Mouse (Mus musculus): Measurements from ENCODE around the gene Tmem14c. TPM values are rescaled to one million over a fixed set of nuclear protein-coding genes. Genes with fewer than 3 reads are reported as not detected.

The Tmem14c gene
- 569 and 646 TPM in 2 replicates for polyA plus RNA-seq (2015; fragmentation: Nextera tagmentation; extraction: Ambion mirVana)

DNA sequence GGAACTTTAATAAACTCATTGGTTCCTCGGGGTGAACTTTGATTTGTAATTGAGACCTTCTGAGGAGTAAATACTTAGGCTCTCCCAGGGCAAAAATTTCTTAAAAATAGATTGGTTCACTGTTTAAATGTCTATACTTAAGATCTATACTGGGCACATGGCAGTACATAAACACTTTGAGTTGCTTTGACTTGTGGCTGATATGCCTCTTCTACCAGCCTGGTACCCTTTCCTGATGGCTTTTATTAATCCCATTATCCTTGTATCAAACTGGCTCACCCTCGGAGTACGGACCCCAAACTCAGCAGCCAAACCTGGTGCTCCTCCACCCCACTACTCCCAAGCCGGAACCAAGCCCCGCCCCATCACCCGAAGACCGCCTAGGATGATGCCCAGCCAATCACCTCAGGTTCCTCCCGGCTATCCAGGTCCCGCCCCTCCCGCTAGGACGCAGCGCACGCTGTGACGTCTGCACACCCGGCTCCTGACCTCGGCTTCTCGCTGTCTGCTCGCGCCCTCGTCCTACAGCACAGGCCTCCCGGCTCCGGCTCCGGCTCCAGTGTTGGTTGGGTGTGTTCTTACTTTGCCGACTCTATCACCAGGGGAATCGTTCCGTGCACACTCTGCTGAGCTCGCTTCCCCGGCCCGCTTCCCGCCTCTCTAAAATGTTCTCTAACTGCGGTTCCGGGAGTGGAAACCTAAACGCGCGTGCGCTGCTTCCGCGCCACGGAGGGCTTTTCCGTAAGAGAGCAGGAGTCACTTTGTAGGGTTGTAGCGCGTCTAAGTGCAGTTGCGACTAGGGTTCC, at the start of gene Tmem14c:
Gene Tmem14c (plus strand): TSS at position 464 of the 806 bp plus-strand sequence.
- under 1% methylated on average over 43 of the region's 43 CpGs for WGBS (ENCODE audit: insufficient replicate concordance)
- Histone ChIP-seq H3K4me2 (ENCODE audit: low read depth, low read length) (peak within 1 kb of the TSS; percentile 85), H3K36me3 (ENCODE audit: control insufficient read depth, insufficient read depth) (peaks cover 32% of the 10 kb centered on the region), H3K4me1 (ENCODE audit: control insufficient read depth, low read depth, low read length) (peaks cover 48% of the 10 kb centered on the region), H3K27ac (ENCODE audit: low read length) (peak within 1 kb of the TSS; percentile 94), H3K4me3 (ENCODE audit: low read depth, low read length) (peak within 1 kb of the TSS; percentile 78), H3K9me3 (replicated peaks; ENCODE audit: control insufficient read depth, low read length) (no peaks in the 10 kb centered on the region), H3K27me3 (ENCODE audit: control insufficient read depth, insufficient read depth, low read depth, low read length) (no peaks in the 10 kb centered on the region), H3K9ac (ENCODE audit: low read depth, low read length) (peak within 1 kb of the TSS; percentile 86)
- ATAC-seq (ENCODE audit: low read depth): peak; percentile 84

DNA sequence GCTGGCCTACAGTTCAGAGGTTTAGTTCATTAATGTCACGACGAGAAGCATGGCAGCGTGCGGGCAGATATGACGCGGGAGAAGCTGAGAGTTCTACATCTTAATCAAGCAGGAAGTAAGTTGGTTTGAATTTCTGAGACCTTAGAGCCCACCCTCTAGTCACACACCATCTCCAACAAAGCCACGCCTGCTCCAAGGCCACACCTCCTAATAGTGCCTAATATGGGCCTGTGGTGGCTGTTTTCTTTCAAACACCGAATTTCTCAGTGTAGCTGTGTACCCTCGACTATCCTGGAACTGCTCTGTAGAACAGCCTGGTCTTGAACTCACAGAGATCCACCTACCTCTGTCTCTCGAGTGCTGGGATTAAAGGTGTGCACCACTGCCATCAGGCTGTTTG, 48.5 kb upstream of the Tmem14c start:
- WGBS (ENCODE audit: insufficient replicate concordance): 67% methylated on average over 10 of the region's 10 CpGs
- H3K4me3 ChIP-seq (ENCODE audit: low read depth, low read length): no peak overlapping the region
- H3K4me1 ChIP-seq (ENCODE audit: control insufficient read depth, low read depth, low read length): peaks cover 3% of the 10 kb centered on the region
- no peaks in the 10 kb centered on the region for H3K36me3 ChIP-seq (ENCODE audit: control insufficient read depth, insufficient read depth)
- H3K27me3 ChIP-seq (ENCODE audit: control insufficient read depth, insufficient read depth, low read depth, low read length): no peaks in the 10 kb centered on the region
- H3K9me3 ChIP-seq (replicated peaks; ENCODE audit: control insufficient read depth, low read length): no peaks in the 10 kb centered on the region
- ATAC-seq (ENCODE audit: low read depth): no peak
- no peak overlapping the region for H3K4me2 ChIP-seq (ENCODE audit: low read depth, low read length)
- no peak overlapping the region for H3K27ac ChIP-seq (ENCODE audit: low read length)
- no peak overlapping the region for H3K9ac ChIP-seq (ENCODE audit: low read depth, low read length)

GRCm38 (mm10) chr13:40968564-40968963, 47.5 kb upstream of the Tmem14c start:
- peaks cover 3% of the 10 kb centered on the region for H3K4me1 ChIP-seq (ENCODE audit: control insufficient read depth, low read depth, low read length)
- no peak overlapping the region for H3K4me3 ChIP-seq (ENCODE audit: low read depth, low read length)
- no peaks in the 10 kb centered on the region for H3K27me3 ChIP-seq (ENCODE audit: control insufficient read depth, insufficient read depth, low read depth, low read length)
- H3K9me3 ChIP-seq (replicated peaks; ENCODE audit: control insufficient read depth, low read length): no peaks in the 10 kb centered on the region
- no peaks in the 10 kb centered on the region for H3K36me3 ChIP-seq (ENCODE audit: control insufficient read depth, insufficient read depth)
- no peak overlapping the region for H3K27ac ChIP-seq (ENCODE audit: low read length)
- H3K4me2 ChIP-seq (ENCODE audit: low read depth, low read length): no peak overlapping the region
- 16% methylated on average over 5 of the region's 5 CpGs for WGBS (ENCODE audit: insufficient replicate concordance)
- ATAC-seq (ENCODE audit: low read depth): peak; percentile 35; the same call in 1 of the 2 replicates
- H3K9ac ChIP-seq (ENCODE audit: low read depth, low read length): no peak overlapping the region

DNA sequence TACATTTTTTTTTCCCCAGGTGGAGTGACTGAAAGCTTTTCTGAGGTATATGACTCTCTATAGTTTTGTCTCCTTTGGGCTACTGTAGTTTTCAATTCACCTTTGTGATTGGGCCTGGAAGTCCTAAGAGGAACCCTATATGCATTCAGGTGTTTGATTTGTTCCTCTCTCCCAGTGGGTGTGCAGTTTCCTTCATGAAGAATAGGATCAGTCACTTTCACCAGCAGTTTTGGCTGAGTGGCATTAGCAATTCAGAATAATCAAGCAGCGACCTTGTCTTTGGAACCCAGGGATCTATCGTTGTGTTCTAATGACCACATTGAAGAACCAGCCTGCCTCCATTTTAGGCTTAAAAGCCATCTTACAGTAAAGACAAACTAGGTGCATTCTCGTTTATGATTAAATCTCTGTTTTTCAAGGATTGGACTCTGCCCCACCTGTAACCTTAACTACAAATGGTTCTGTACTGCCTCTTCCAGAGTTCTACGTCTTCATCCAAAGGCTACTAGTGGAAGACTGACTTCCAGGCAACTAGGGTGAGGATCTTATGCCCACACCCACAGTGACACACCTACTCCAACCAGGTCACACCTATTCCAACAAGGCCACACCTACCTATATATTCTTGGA, 46.2 kb upstream of the Tmem14c start:
- H3K27ac ChIP-seq (ENCODE audit: low read length): no peak overlapping the region
- H3K4me2 ChIP-seq (ENCODE audit: low read depth, low read length): no peak overlapping the region
- H3K4me3 ChIP-seq (ENCODE audit: low read depth, low read length): no peak overlapping the region
- ATAC-seq (ENCODE audit: low read depth): no peak
- H3K9me3 ChIP-seq (replicated peaks; ENCODE audit: control insufficient read depth, low read length): no peaks in the 10 kb centered on the region
- WGBS (ENCODE audit: insufficient replicate concordance): 69% methylated on average over 4 of the region's 4 CpGs
- H3K27me3 ChIP-seq (ENCODE audit: control insufficient read depth, insufficient read depth, low read depth, low read length): no peaks in the 10 kb centered on the region
- H3K9ac ChIP-seq (ENCODE audit: low read depth, low read length): no peak overlapping the region
- no peaks in the 10 kb centered on the region for H3K36me3 ChIP-seq (ENCODE audit: control insufficient read depth, insufficient read depth)
- peaks cover 3% of the 10 kb centered on the region for H3K4me1 ChIP-seq (ENCODE audit: control insufficient read depth, low read depth, low read length)

- Histone ChIP-seq H3K4me3 (ENCODE audit: low read depth, low read length) (no peak overlapping the region), H3K36me3 (ENCODE audit: control insufficient read depth, insufficient read depth) (no peaks in the 10 kb centered on the region), H3K27me3 (ENCODE audit: control insufficient read depth, insufficient read depth, low read depth, low read length) (no peaks in the 10 kb centered on the region), H3K4me2 (ENCODE audit: low read depth, low read length) (no peak overlapping the region), H3K27ac (ENCODE audit: low read length) (no peak overlapping the region), H3K9ac (ENCODE audit: low read depth, low read length) (no peak overlapping the region), H3K9me3 (replicated peaks; ENCODE audit: control insufficient read depth, low read length) (no peaks in the 10 kb centered on the region), H3K4me1 (ENCODE audit: control insufficient read depth, low read depth, low read length) (peaks cover 3% of the 10 kb centered on the region)
- WGBS (ENCODE audit: insufficient replicate concordance): 53% methylated on average over 5 of the region's 5 CpGs
- peak; percentile 75 for ATAC-seq (ENCODE audit: low read depth)
Observed at GRCm38 (mm10) chr13:40971261-40971660, 44.8 kb upstream of the Tmem14c start.

- no peak overlapping the region for H3K4me2 ChIP-seq (ENCODE audit: low read depth, low read length)
- H3K27ac ChIP-seq (ENCODE audit: low read length): no peak overlapping the region
- ATAC-seq (ENCODE audit: low read depth): 0 out of 2 replicates have a peak, but pooled peaks have one; percentile 19
- no peak overlapping the region for H3K4me3 ChIP-seq (ENCODE audit: low read depth, low read length)
- no peaks in the 10 kb centered on the region for H3K36me3 ChIP-seq (ENCODE audit: control insufficient read depth, insufficient read depth)
- no peak overlapping the region for H3K9ac ChIP-seq (ENCODE audit: low read depth, low read length)
- no peaks in the 10 kb centered on the region for H3K9me3 ChIP-seq (replicated peaks; ENCODE audit: control insufficient read depth, low read length)
- peaks cover 3% of the 10 kb centered on the region for H3K4me1 ChIP-seq (ENCODE audit: control insufficient read depth, low read depth, low read length)
- WGBS (ENCODE audit: insufficient replicate concordance): 53% methylated on average over 2 of the region's 2 CpGs
- H3K27me3 ChIP-seq (ENCODE audit: control insufficient read depth, insufficient read depth, low read depth, low read length): no peaks in the 10 kb centered on the region
Observed at GRCm38 (mm10) chr13:40971831-40972230, 44.3 kb upstream of the Tmem14c start.

GRCm38 (mm10) chr13:40972976-40973375, 43.1 kb upstream of the Tmem14c start:
- WGBS (ENCODE audit: insufficient replicate concordance): 66% methylated on average over 5 of the region's 5 CpGs
- Histone ChIP-seq H3K4me1 (ENCODE audit: control insufficient read depth, low read depth, low read length) (peaks cover 3% of the 10 kb centered on the region), H3K36me3 (ENCODE audit: control insufficient read depth, insufficient read depth) (no peaks in the 10 kb centered on the region), H3K9ac (ENCODE audit: low read depth, low read length) (no peak overlapping the region), H3K9me3 (replicated peaks; ENCODE audit: control insufficient read depth, low read length) (no peaks in the 10 kb centered on the region), H3K4me3 (ENCODE audit: low read depth, low read length) (no peak overlapping the region), H3K27ac (ENCODE audit: low read length) (no peak overlapping the region), H3K27me3 (ENCODE audit: control insufficient read depth, insufficient read depth, low read depth, low read length) (no peaks in the 10 kb centered on the region), H3K4me2 (ENCODE audit: low read depth, low read length) (no peak overlapping the region)
- ATAC-seq (ENCODE audit: low read depth): no peak

DNA sequence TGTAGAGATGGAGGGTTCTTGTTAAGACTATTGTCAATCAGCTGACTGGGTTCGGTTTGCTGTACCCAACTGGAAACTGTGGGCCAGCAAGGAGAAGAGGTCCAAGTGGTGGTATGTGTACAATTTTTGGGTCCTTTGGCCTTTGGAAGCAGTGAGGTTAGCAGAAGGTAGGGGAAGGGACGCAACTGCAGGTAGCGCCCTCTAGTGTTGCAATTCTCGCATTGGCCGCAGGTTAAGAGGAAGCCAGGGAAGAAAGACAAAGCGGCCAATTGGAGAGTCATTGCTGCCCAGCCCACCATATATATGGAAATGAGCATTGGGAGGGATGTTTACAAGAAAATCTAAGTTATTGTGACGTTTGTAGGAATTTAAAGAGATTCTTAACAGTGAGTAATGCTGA, 38.5 kb upstream of the Tmem14c start:
- Histone ChIP-seq H3K4me1 (ENCODE audit: control insufficient read depth, low read depth, low read length) (no peaks in the 10 kb centered on the region), H3K27ac (ENCODE audit: low read length) (no peak overlapping the region), H3K4me2 (ENCODE audit: low read depth, low read length) (no peak overlapping the region), H3K27me3 (ENCODE audit: control insufficient read depth, insufficient read depth, low read depth, low read length) (no peaks in the 10 kb centered on the region), H3K9ac (ENCODE audit: low read depth, low read length) (no peak overlapping the region), H3K4me3 (ENCODE audit: low read depth, low read length) (no peak overlapping the region), H3K9me3 (replicated peaks; ENCODE audit: control insufficient read depth, low read length) (no peaks in the 10 kb centered on the region), H3K36me3 (ENCODE audit: control insufficient read depth, insufficient read depth) (no peaks in the 10 kb centered on the region)
- no peak for ATAC-seq (ENCODE audit: low read depth)
- WGBS (ENCODE audit: insufficient replicate concordance): 11% methylated on average over 7 of the region's 7 CpGs

DNA sequence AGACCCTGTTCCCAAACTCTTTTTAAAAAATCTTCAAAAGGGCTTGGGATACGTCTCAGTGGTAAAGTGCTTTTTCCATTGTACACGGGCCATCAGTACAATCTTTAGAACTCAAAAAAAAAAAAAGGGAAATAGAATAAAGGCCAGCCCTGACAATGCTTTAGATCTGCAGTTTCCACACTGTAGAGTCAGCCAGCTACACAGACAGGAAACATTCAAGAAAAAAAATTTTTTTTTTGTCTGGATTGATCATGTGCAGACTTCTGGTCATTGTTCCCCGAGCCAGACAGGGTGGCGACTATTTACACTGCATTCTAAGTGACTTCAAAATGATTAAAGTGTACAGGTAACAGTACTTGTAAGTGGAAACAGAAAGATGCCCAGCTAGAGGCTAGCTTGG, 37.4 kb upstream of the Tmem14c start:
- no peak overlapping the region for H3K4me3 ChIP-seq (ENCODE audit: low read depth, low read length)
- no peaks in the 10 kb centered on the region for H3K36me3 ChIP-seq (ENCODE audit: control insufficient read depth, insufficient read depth)
- H3K4me2 ChIP-seq (ENCODE audit: low read depth, low read length): no peak overlapping the region
- no peaks in the 10 kb centered on the region for H3K27me3 ChIP-seq (ENCODE audit: control insufficient read depth, insufficient read depth, low read depth, low read length)
- no peak for ATAC-seq (ENCODE audit: low read depth)
- no peak overlapping the region for H3K9ac ChIP-seq (ENCODE audit: low read depth, low read length)
- WGBS (ENCODE audit: insufficient replicate concordance): 22% methylated on average over 4 of the region's 4 CpGs
- H3K27ac ChIP-seq (ENCODE audit: low read length): no peak overlapping the region
- no peaks in the 10 kb centered on the region for H3K9me3 ChIP-seq (replicated peaks; ENCODE audit: control insufficient read depth, low read length)
- H3K4me1 ChIP-seq (ENCODE audit: control insufficient read depth, low read depth, low read length): no peaks in the 10 kb centered on the region

All from liver, embryonic 16.5 days (tissue).